Mouse (Mus musculus) ES-Bruce4 (cell line): ENCODE data around the gene Trp53bp1.

Source experiments
- CTCF ChIP-seq: IDR thresholded peaks from one replicate; pipeline ENCODE4 v1.8.1; 2011; ENCODE audit warnings: low read depth, low read length
- EP300 ChIP-seq: IDR thresholded peaks from 2 replicates; pipeline ENCODE4 v1.6.1; 2011; ENCODE audit warnings: low read depth, low read length; ENCODE audit not compliant: insufficient read depth
- POLR2A ChIP-seq: IDR thresholded peaks from one replicate; pipeline ENCODE4 v1.8.1; 2011; ENCODE audit warnings: low read length; ENCODE audit not compliant: insufficient read depth

DNA sequence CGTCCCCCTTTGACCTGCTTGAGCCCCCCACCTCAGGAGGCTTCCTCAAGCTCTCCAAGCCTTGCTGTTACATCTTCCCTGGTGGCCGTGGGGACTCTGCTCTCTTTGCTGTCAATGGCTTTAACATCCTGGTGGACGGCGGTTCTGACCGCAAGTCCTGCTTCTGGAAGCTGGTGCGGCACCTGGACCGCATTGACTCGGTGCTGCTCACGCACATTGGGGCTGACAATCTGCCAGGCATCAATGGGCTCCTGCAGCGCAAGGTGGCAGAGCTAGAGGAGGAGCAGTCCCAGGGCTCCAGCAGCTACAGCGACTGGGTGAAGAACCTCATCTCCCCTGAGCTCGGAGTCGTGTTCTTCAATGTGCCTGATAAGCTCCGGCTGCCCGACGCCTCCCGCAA is 28.3 kb upstream of the Trp53bp1 start:
- TF ChIP-seq CTCF (no peak), POLR2A (no peak), EP300 (no peak)
